Mouse (Mus musculus) CH12.LX (cell line): ENCODE results near the gene Cldn13.

ENCODE experiments used
- CTCF ChIP-seq, 2 experiments: IDR thresholded peaks in 1 of 2; conservative IDR thresholded peaks in 1 of 2; 2 replicates each; pipeline ENCODE4 v1.5.1; 2011 to 2012; ENCODE audit warnings: low read depth in 2 of 2, low read length in 2 of 2, improper control_type of control experiment in 1 of 2, inconsistent platforms in 1 of 2, mild to moderate bottlenecking in 1 of 2, moderate library complexity in 1 of 2
- MAX ChIP-seq: IDR thresholded peaks from 2 replicates; pipeline ENCODE4 v1.6.1; 2011; ENCODE audit warnings: low read length, improper control_type of control experiment
- MEF2A ChIP-seq: IDR thresholded peaks from 2 replicates; pipeline ENCODE4 v1.6.1; 2014; ENCODE audit warnings: low read depth, mild to moderate bottlenecking, inconsistent platforms, low read length, improper control_type of control experiment, borderline replicate concordance
- MXI1 ChIP-seq: IDR thresholded peaks from 2 replicates; pipeline ENCODE4 v1.6.1; 2011; ENCODE audit warnings: mild to moderate bottlenecking, low read depth, low read length, improper control_type of control experiment
- POLR2A ChIP-seq: IDR thresholded peaks from 2 replicates; pipeline ENCODE4 v1.6.1; 2011; ENCODE audit warnings: low read depth, mild to moderate bottlenecking, improper control_type of control experiment, low read length
- SMC3 ChIP-seq: IDR thresholded peaks from 2 replicates; pipeline ENCODE4 v1.6.1; 2011; ENCODE audit warnings: low read depth, low read length, improper control_type of control experiment
- USF1 ChIP-seq: IDR thresholded peaks from 2 replicates; pipeline ENCODE4 v1.6.1; 2014; ENCODE audit warnings: low read depth, mild to moderate bottlenecking, inconsistent platforms, low read length, improper control_type of control experiment
- USF2 ChIP-seq: conservative IDR thresholded peaks from 2 replicates; pipeline ENCODE4 v1.6.1; 2011; ENCODE audit warnings: low read depth, low read length, improper control_type of control experiment

DNA sequence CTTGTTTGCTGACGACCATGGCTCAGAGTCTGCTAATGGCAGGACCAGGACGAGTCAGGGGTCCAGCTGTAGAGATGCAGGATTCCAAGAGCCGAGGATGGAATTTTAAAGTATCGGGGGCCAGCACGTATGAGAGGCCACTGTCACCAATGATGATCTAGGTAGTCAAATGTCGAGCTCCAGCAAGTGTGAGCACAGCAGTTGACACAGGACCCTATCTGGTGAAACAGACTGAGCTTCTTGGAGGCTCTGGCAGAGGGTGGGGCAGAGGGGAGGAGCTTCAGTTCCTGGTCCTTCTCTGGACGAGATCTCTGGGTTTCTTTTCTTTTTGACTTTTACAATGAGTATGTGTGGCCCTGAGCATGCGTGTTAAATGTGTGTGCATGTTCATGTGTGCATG is at the start of gene Cldn13:
- TF ChIP-seq POLR2A (no peak), MXI1 (no peak), MAX (no peak), USF2 (no peak), CTCF (conservative IDR thresholded peaks at IDR 0.05 in 1 of 2, IDR thresholded peaks at IDR 0.05 in 1 of 2; ENCODE audit: low read depth in 2 of 2, low read length in 2 of 2) (no peak), MEF2A (no peak), USF1 (no peak), SMC3 (no peak)
